Mouse (Mus musculus) retina, postnatal 7 days (tissue): Measurements from ENCODE around the gene Clec4n.
"Not testable (repeated sequence)": the region's sequence is repeated elsewhere in the genome, so short reads cannot be mapped to it uniquely, and the experiment has no call there.

ENCODE experiments used
- DNase-seq: peaks from one replicate; pipeline ENCODE4 v3.0.0-alpha.2; 2012; ENCODE audit warnings: low read depth, low spot score

The Clec4n gene

DNA sequence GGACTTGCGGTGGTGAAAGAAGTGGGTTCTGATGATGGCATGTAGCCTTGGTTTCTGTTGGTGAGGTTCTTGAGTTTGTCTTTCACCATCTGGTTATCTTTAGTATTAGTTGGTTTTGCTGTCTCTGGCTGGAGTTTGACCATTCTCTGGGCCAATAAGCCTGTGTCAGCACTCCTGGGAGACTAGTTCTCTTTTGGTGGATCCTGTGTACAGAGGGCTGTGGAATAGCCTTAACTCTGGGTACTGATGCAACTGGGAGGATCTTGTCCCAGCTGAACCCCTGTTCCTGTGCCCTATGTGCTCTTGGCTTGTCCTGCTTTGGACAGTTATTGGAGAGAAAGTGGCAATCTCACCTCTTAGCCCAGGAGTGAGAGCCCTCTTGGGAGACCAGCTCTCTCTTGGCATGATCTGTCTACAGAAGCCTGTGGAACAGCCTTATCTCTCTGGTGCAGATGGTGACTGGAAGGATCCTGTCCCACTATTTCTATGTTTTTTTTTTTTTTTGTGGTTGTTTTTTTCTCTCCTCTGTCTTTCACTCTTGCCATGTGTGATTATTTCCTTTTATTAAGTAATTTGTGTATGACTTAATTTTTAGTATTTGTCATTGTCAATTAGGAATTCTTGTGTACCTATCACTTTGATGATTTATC is 63.2 kb downstream of the Clec4n start:
- DNase-seq: no peak

DNA sequence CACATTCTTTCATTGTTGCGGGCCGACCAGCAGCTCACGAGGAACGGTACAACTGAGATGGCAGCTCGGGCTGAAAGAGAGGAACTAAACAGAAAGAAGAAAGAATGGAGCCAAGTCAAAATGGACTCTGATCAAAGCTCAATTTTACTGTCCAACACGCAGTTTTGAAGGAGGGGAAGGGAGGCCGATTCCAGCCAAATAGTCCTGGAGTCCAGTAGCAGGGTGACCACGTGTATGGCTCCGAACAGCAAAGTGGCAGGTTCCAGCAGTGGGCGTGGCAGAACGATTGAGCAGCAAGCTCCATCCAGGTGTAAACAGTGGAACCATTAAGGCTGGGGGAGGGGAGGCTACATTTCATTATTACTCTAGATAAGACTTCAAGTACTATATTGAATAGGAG is 63.9 kb downstream of the Clec4n start:
- not testable (repeated sequence) for DNase-seq
